Mouse (Mus musculus): Measurements from ENCODE around the gene Prkcd. TPM values are rescaled to one million over a fixed set of nuclear protein-coding genes. Genes with fewer than 3 reads are reported as not detected.

Prkcd gene
- polyA plus RNA-seq, 1 experiment: 47.5 TPM

GRCm38 (mm10) chr14:30573983-30574584, 51.9 kb downstream of the Prkcd start:
- Histone ChIP-seq H3K9ac (ENCODE audit: low read depth, poor library complexity, severe bottlenecking) (no peak overlapping the region), H3K4me3 (ENCODE audit: low read depth, low read length) (no peak overlapping the region), H3K9me3 (replicated peaks; ENCODE audit: control insufficient read depth, insufficient read depth, low read length, poor library complexity, severe bottlenecking) (no peaks in the 10 kb centered on the region), H3K27ac (ENCODE audit: insufficient read depth, low read length) (no peak overlapping the region), H3K27me3 (ENCODE audit: control insufficient read depth, insufficient read depth, low read length, poor library complexity, severe bottlenecking) (no peaks in the 10 kb centered on the region), H3K36me3 (ENCODE audit: control insufficient read depth, insufficient read depth, low read length, poor library complexity, severe bottlenecking) (peaks cover 48% of the 10 kb centered on the region), H3K4me1 (ENCODE audit: control insufficient read depth, insufficient read depth, low read length) (peaks cover 2% of the 10 kb centered on the region)
- TF ChIP-seq POLR2A (IDR thresholded peaks at IDR 0.05; ENCODE audit: insufficient read depth, low read length) (no peak), CTCF (IDR thresholded peaks at IDR 0.05; ENCODE audit: low read depth, low read length) (no peak), EP300 (IDR thresholded peaks at IDR 0.05; ENCODE audit: insufficient read depth, low read depth, low read length) (no peak)

GRCm38 (mm10) chr14:30573235-30573634, 52.8 kb downstream of the Prkcd start:
- Histone ChIP-seq H3K4me1 (ENCODE audit: control insufficient read depth, insufficient read depth, low read length) (no peaks in the 10 kb centered on the region), H3K27me3 (ENCODE audit: control insufficient read depth, insufficient read depth, low read length, poor library complexity, severe bottlenecking) (no peaks in the 10 kb centered on the region), H3K4me3 (ENCODE audit: low read depth, low read length) (no peak overlapping the region), H3K36me3 (ENCODE audit: control insufficient read depth, insufficient read depth, low read length, poor library complexity, severe bottlenecking) (peaks cover 56% of the 10 kb centered on the region), H3K9me3 (replicated peaks; ENCODE audit: control insufficient read depth, insufficient read depth, low read length, poor library complexity, severe bottlenecking) (no peaks in the 10 kb centered on the region), H3K27ac (ENCODE audit: insufficient read depth, low read length) (no peak overlapping the region), H3K9ac (ENCODE audit: low read depth, poor library complexity, severe bottlenecking) (no peak overlapping the region)
- TF ChIP-seq POLR2A (IDR thresholded peaks at IDR 0.05; ENCODE audit: insufficient read depth, low read length) (no peak), CTCF (IDR thresholded peaks at IDR 0.05; ENCODE audit: low read depth, low read length) (no peak), EP300 (IDR thresholded peaks at IDR 0.05; ENCODE audit: insufficient read depth, low read depth, low read length) (no peak)

GRCm38 (mm10) chr14:30572253-30572652, 53.8 kb downstream of the Prkcd start:
- TF ChIP-seq POLR2A (IDR thresholded peaks at IDR 0.05; ENCODE audit: insufficient read depth, low read length): no peak
- TF ChIP-seq EP300 (IDR thresholded peaks at IDR 0.05; ENCODE audit: insufficient read depth, low read depth, low read length): no peak
- no peak for TF ChIP-seq CTCF (IDR thresholded peaks at IDR 0.05; ENCODE audit: low read depth, low read length)
- Histone ChIP-seq H3K9ac (ENCODE audit: low read depth, poor library complexity, severe bottlenecking) (no peak overlapping the region), H3K36me3 (ENCODE audit: control insufficient read depth, insufficient read depth, low read length, poor library complexity, severe bottlenecking) (peaks cover 65% of the 10 kb centered on the region), H3K4me3 (ENCODE audit: low read depth, low read length) (no peak overlapping the region), H3K27ac (ENCODE audit: insufficient read depth, low read length) (no peak overlapping the region), H3K4me1 (ENCODE audit: control insufficient read depth, insufficient read depth, low read length) (no peaks in the 10 kb centered on the region), H3K9me3 (replicated peaks; ENCODE audit: control insufficient read depth, insufficient read depth, low read length, poor library complexity, severe bottlenecking) (no peaks in the 10 kb centered on the region), H3K27me3 (ENCODE audit: control insufficient read depth, insufficient read depth, low read length, poor library complexity, severe bottlenecking) (no peaks in the 10 kb centered on the region)

- no peak overlapping the region for H3K9ac ChIP-seq (ENCODE audit: low read depth, poor library complexity, severe bottlenecking)
- H3K9me3 ChIP-seq (replicated peaks; ENCODE audit: control insufficient read depth, insufficient read depth, low read length, poor library complexity, severe bottlenecking): no peaks in the 10 kb centered on the region
- no peaks in the 10 kb centered on the region for H3K4me1 ChIP-seq (ENCODE audit: control insufficient read depth, insufficient read depth, low read length)
- no peak overlapping the region for H3K27ac ChIP-seq (ENCODE audit: insufficient read depth, low read length)
- TF ChIP-seq CTCF (IDR thresholded peaks at IDR 0.05; ENCODE audit: low read depth, low read length): no peak
- no peak for TF ChIP-seq POLR2A (IDR thresholded peaks at IDR 0.05; ENCODE audit: insufficient read depth, low read length)
- TF ChIP-seq EP300 (IDR thresholded peaks at IDR 0.05; ENCODE audit: insufficient read depth, low read depth, low read length): no peak
- peaks cover 83% of the 10 kb centered on the region for H3K36me3 ChIP-seq (ENCODE audit: control insufficient read depth, insufficient read depth, low read length, poor library complexity, severe bottlenecking)
- H3K27me3 ChIP-seq (ENCODE audit: control insufficient read depth, insufficient read depth, low read length, poor library complexity, severe bottlenecking): no peaks in the 10 kb centered on the region
- no peak overlapping the region for H3K4me3 ChIP-seq (ENCODE audit: low read depth, low read length)
Observed at GRCm38 (mm10) chr14:30570303-30570702, 55.7 kb downstream of the Prkcd start.

- no peak for TF ChIP-seq EP300 (IDR thresholded peaks at IDR 0.05; ENCODE audit: insufficient read depth, low read depth, low read length)
- no peak for TF ChIP-seq CTCF (IDR thresholded peaks at IDR 0.05; ENCODE audit: low read depth, low read length)
- no peak for TF ChIP-seq POLR2A (IDR thresholded peaks at IDR 0.05; ENCODE audit: insufficient read depth, low read length)
- Histone ChIP-seq H3K9ac (ENCODE audit: low read depth, poor library complexity, severe bottlenecking) (no peak overlapping the region), H3K4me1 (ENCODE audit: control insufficient read depth, insufficient read depth, low read length) (peaks cover 5% of the 10 kb centered on the region), H3K27ac (ENCODE audit: insufficient read depth, low read length) (no peak overlapping the region), H3K4me3 (ENCODE audit: low read depth, low read length) (no peak overlapping the region), H3K36me3 (ENCODE audit: control insufficient read depth, insufficient read depth, low read length, poor library complexity, severe bottlenecking) (peaks cover 81% of the 10 kb centered on the region), H3K9me3 (replicated peaks; ENCODE audit: control insufficient read depth, insufficient read depth, low read length, poor library complexity, severe bottlenecking) (no peaks in the 10 kb centered on the region), H3K27me3 (ENCODE audit: control insufficient read depth, insufficient read depth, low read length, poor library complexity, severe bottlenecking) (no peaks in the 10 kb centered on the region)
Observed at GRCm38 (mm10) chr14:30568016-30568415, 58.0 kb downstream of the Prkcd start.

GRCm38 (mm10) chr14:30566317-30566716, 59.7 kb downstream of the Prkcd start:
- H3K9me3 ChIP-seq (replicated peaks; ENCODE audit: control insufficient read depth, insufficient read depth, low read length, poor library complexity, severe bottlenecking): no peaks in the 10 kb centered on the region
- H3K4me1 ChIP-seq (ENCODE audit: control insufficient read depth, insufficient read depth, low read length): peaks cover 5% of the 10 kb centered on the region
- TF ChIP-seq POLR2A (IDR thresholded peaks at IDR 0.05; ENCODE audit: insufficient read depth, low read length) (no peak), EP300 (IDR thresholded peaks at IDR 0.05; ENCODE audit: insufficient read depth, low read depth, low read length) (no peak), CTCF (IDR thresholded peaks at IDR 0.05; ENCODE audit: low read depth, low read length) (no peak)
- no peak overlapping the region for H3K9ac ChIP-seq (ENCODE audit: low read depth, poor library complexity, severe bottlenecking)
- no peaks in the 10 kb centered on the region for H3K27me3 ChIP-seq (ENCODE audit: control insufficient read depth, insufficient read depth, low read length, poor library complexity, severe bottlenecking)
- H3K4me3 ChIP-seq (ENCODE audit: low read depth, low read length): no peak overlapping the region
- H3K27ac ChIP-seq (ENCODE audit: insufficient read depth, low read length): no peak overlapping the region
- peaks cover 70% of the 10 kb centered on the region for H3K36me3 ChIP-seq (ENCODE audit: control insufficient read depth, insufficient read depth, low read length, poor library complexity, severe bottlenecking)
